Mouse (Mus musculus): ENCODE measurements around the gene Cyp2c50.
"Not testable (repeated sequence)": the region's sequence is repeated elsewhere in the genome, so short reads cannot be mapped to it uniquely, and the experiment has no call there.

Gene Cyp2c50

GRCm38 (mm10) chr19:40089421-40089820 lies at the start of gene Cyp2c50:
Gene Cyp2c50 (plus strand): TSS chr19:40089688.
- not testable (repeated sequence) for DNase-seq (ENCODE audit: low read depth, low spot score)

- DNase-seq (ENCODE audit: low read depth, low spot score) = no peak
These were observed 15.8 kb upstream of the Cyp2c50 start, which contains the start of gene Cyp2c54 for GRCm38 (mm10) chr19:40073701-40074100. Gene Cyp2c54 (minus strand): TSS chr19:40073827.

DNA sequence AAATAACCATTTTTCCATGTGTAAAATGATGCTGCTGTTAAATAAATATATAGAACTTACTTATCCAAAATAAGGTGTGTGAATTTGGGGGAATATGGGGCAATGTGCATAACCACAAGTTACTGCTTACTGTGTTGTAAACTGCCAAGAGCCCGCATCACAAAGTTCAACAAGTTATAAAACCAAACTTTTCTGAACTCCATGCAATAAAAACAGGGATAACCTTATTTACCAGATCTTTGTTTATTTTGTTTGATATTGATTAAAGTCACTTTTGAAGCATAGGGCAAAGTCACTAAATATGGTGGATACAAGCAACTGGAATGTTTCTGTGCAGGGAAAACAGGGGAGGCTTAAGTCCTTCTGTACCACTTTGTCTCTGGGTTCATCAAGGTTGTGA lies 1.1 kb upstream of the Cyp2c50 start:
- DNase-seq (ENCODE audit: low read depth, low spot score) = no peak

DNA sequence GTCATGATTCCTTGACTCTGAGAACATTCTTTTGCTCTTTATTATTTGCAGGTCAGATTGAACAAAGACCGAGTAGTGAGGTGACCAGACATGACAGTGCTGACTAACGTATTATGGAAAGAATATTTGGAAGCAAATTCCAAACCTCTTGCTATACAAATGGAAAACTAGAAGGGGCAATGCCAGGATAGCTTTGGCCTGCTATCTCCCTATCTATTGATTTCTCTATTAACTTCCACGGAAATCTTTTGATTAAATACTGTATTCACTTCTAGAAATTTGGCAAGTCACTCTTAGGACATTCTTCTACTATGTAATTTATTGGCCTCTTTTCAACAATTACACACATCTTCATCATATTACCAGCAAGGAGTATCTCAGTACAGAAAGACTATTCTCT lies 1.6 kb downstream of the Cyp2c50 start:
- no peak for DNase-seq (ENCODE audit: low read depth, low spot score)

GRCm38 (mm10) chr19:40119624-40120023 lies 30.1 kb downstream of the Cyp2c50 start:
- not testable (repeated sequence) for DNase-seq (ENCODE audit: low read depth, low spot score)

DNA sequence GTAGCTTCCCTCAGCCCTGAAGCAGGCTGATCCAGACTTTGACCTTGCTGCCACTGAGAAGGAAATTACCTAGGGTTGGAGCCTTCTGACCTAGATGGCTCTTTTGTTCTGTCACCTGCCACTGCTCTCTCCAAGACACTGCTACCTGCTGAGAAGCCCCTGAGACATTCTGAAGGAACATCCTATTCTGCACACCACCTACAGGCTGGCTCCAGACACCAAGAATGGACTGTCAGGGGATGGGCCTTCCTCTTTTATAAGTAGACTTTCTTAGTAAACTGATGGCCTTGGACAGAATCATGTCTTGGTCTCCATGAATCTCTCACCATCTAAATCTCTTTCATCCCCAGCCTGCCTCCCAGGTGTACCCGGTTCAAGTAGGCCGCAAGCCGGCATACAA lies 35.7 kb downstream of the Cyp2c50 start:
- DNase-seq (ENCODE audit: low read depth, low spot score) = not testable (repeated sequence)

DNA sequence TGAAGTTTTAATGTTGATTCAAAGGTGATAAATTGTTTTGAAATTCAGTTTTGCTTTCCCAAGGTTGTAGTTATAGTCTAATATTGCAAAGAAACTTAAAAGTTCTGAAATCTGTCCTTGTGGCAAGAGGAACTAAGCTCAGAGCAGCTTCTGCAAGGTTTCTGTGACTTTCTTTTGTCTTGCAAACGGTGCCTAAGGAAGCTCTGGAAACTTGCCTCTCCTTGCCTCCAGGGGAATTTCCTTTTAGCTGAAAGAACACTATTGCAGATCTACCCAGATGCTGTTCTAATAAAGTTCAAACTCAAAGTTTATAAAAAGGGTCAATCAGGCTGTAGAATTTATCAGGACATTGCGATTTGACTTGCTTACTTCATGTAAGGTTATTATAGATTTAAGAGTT lies 37.5 kb downstream of the Cyp2c50 start:
- DNase-seq (ENCODE audit: low read depth, low spot score) = not testable (repeated sequence)
